Mouse (Mus musculus) right cerebral cortex, postnatal 25 days (tissue): ENCODE measurements around the gene Nlk.

Source experiments
- DNase-seq: peaks from one replicate; pipeline ENCODE4 v3.0.0; 2022

The Nlk gene

DNA sequence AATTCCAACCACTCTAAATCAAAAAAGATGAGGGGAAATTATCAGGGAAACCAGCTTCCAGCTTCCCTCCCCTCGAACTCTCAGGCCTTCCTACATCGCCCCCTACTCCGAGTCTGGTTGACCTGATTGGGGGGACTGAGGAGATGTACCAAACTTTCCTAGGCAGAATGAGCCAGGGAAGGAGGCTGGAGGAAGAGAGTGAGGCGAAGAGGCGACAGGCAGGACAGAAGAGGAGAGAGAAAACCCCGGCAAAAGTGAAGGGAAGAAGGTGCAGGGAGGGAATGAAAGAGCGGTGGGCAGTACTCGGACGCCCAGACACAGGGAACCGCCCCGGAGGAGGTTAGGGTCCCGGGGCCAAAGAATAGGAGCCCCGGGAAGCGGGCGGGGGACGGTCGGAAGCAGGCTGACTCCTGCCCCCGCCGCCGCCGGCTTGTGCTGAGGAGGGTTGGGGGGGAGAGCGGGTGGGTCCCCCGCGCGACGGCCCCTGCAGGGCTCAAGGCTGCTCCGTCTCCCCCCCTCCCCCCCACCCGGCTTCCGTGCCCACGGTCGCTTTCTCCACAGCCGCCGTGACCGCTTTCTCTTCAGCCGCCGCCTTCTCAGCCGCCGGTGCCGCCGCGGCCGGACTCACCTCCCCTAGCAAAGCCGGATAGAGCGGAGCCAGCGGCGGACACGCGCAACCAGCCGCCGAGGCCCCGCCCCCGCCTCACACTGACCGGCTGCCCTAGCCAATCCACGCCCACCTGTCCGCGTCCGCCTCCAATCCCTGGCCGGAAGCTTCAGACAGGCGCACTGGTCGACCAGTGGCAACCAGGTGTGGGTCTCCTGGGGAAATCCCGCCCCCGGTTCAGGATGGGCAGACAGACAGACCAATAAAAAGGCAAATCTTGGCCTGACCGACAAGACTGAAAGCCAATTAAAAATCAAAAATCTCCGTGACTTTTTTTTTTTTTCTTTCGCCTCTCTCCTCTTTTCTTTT is at the start of gene Nlk:
Nlk (minus strand) TSS at position 597 of the 976 bp plus-strand sequence.
- peak; percentile 99 for DNase-seq

GRCm38 (mm10) chr11:78746264-78746663 is 49.1 kb upstream of the Nlk start:
- DNase-seq = no peak

DNA sequence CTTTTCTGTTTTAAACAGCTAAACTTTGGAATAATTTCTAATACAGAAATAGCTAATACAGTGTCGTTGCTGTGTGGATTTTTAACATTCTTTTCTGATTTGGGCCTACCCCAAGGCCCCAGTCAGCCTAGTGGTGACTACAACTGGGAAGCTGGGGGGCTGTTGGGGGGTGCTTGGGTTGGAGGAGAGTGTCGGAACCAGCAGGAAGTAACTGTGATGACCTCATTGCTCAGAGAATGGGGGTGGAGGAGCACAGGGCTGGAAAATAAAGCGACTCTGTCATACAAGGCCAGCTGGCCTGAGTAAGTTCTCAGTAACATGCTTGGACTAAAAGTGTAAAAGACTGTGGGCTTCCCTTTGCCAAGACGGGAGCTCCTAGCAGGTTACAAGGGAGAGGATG is 48.3 kb upstream of the Nlk start:
- DNase-seq = no peak

GRCm38 (mm10) chr11:78742461-78742860 is 45.3 kb upstream of the Nlk start:
- DNase-seq = no peak

DNA sequence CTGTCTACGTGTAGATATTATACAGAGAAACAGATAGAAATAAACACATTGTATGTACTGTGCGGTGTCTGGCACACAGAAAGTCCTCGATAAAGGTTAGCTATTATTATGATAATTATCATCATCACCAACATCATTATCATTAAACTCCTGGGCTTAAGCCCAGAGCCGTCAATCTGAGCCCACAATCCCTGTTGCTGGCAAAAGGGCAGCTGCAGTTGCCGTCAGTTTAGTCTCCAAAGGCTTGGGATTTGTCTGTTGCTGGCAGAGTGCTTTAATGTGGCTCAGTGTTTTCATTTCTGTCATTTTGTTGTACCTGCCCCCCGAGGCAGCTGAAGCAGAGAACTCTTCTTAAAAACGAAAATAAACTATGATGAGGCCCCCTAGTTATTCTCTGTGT is 44.8 kb upstream of the Nlk start:
- no peak for DNase-seq

DNA sequence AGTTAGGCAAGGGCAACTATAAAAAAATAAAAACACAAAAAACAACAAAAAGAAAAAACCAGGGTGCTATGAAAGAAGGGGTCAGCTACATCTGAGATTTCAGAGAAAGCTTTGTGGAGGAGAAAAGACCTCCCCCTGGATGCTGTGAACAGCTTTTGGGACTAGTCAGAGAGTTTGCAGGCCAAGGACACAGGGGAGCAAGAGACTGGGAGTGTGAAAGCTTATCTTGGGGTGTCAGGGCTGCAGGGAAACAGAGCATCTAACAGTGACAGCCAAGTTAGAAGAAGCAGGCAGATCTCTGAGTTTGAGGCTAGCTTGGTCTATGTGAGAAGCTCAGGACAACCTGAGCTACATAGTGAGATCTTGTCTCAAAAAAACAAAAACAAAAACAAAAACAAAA is 42.2 kb upstream of the Nlk start:
- DNase-seq = no peak

GRCm38 (mm10) chr11:78736877-78737408 is 39.8 kb upstream of the Nlk start:
- DNase-seq = no peak

GRCm38 (mm10) chr11:78735168-78735567 is 38.0 kb upstream of the Nlk start:
- no peak for DNase-seq

- DNase-seq = no peak
Observed at GRCm38 (mm10) chr11:78732619-78733018, 35.4 kb upstream of the Nlk start.

GRCm38 (mm10) chr11:78730902-78731301 is 33.7 kb upstream of the Nlk start:
- DNase-seq = no peak

GRCm38 (mm10) chr11:78728041-78728440 is 30.9 kb upstream of the Nlk start:
- no peak for DNase-seq

GRCm38 (mm10) chr11:78726366-78726765 is 29.2 kb upstream of the Nlk start:
- peak; percentile 44 for DNase-seq

DNA sequence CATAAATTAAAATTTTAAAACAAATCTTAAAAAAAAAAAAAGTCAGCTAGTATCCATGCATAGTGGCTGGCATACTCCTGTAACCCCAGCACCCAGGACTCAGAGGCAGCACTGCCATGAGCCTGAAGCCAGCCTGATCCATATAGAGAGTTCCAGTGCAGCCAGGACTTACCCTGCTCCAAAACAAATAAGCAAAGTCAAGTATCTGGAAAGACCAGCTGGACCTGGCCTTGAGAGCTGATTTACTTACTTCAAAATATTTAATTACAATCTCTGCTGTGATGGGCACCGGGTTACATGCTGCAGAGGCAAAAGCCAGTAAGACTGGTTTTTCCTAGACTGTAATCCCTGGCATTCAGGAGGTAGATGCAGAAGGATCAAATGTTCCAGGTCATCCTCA is 27.6 kb upstream of the Nlk start:
- no peak for DNase-seq

GRCm38 (mm10) chr11:78721419-78721818 is 24.2 kb upstream of the Nlk start:
- no peak for DNase-seq

GRCm38 (mm10) chr11:78717655-78718054 is 20.5 kb upstream of the Nlk start:
- no peak for DNase-seq

DNA sequence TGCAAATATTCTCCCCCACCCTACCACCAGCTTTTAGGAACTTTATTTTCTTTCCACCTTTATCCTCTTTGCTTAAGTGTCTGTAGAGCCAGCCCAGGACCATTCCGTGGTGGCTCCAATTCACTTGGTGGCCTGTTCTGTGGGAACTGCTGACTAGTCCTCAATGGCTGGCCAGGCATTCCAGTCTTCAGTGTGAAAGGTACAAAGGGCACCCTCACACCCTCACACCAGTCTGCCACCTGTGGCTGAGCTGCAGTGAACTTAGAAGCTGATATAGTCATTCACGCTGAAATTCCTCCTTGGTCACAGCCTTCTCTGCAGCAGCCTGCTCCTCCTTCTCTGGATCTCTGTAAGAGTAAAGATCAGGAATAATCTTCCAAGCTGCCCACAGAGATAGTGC is 11.5 kb upstream of the Nlk start:
- DNase-seq = no peak

GRCm38 (mm10) chr11:78706026-78706425 is 8.9 kb upstream of the Nlk start:
- DNase-seq = no peak

DNA sequence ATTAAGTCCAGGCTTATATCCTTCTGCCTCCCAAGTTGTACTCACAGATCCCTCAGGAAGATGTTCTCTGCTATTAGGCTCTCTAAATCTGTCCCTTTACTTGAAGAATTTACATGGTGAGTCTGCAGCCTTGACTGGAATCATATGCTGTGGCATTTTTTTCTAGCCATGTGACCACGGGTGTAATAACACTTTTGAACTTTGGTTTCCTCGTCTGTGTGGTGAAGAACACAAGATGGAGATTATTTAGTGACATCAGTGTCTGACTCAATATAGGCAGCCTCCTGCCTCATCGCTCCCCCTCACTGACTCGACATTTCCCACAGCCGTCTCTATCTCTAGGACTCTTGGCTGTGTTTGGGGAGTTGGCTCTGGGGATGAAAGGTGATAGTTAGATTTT is 5.9 kb upstream of the Nlk start:
- no peak for DNase-seq

DNA sequence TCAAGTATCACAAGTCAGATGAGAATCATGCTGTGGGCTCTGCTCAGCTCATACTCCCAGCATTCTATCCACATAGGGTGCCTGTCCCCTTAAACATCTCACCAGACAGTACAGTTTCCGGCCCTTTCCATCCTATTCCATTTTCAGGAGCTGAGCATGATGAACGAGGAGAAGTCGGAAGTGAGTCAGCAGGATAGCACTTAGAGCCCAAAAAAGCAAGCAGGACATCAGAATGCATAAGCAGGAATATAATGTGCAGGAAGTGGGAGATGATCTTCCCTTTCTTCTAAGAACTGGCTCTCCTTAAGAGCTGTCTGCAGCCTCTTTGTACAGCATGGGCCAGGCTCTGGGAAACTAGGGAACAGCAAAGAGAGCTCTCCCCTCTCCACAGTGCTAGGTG is 5.1 kb upstream of the Nlk start:
- DNase-seq = peak; percentile 34

- DNase-seq = peak; percentile 85
Observed at GRCm38 (mm10) chr11:78697753-78698171, 589 bp upstream of the Nlk start.

DNA sequence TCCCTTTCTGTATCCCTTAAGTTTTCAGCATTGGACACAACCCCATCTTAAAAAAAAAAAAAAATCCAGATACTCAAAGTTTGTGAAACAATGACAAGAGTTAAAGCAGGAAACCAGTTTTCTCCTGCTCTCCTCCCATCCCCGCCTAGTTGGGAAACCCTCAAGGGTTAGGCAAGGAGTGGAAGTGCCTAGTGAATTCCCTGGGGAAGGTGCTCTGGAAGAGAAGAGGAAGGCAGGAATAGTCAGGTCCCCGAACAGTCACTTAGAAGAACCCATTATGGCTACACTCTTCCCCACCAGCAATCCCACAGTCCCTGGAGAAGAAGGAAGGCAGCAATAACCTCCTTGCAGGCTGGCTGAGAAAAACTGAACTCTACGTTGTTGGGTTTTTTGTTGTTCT is 2.9 kb downstream of the Nlk start:
- no peak for DNase-seq

- DNase-seq = no peak
Observed at GRCm38 (mm10) chr11:78693307-78693706, 3.9 kb downstream of the Nlk start.

DNA sequence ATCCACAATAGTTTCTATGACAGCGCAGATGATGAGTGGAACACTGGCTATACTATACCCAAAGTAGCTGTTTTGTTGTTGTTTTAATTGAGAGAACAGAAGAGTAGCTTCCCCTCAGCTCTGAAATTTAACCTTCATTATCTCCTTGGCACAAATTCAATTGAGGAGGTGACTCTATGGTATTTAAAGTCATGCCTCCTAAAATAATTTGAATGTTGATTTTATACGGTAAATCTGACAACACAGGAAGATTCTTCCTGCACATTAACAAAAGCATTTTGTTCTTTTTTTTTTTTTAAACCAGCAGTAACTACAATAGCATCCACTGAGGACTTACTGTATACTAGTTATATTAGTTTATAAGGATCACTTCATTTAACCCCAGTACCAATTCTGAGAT is 6.0 kb downstream of the Nlk start:
- DNase-seq = no peak

GRCm38 (mm10) chr11:78690547-78690946 is 6.6 kb downstream of the Nlk start:
- no peak for DNase-seq

GRCm38 (mm10) chr11:78681058-78681457 is 16.1 kb downstream of the Nlk start:
- DNase-seq = peak; percentile 44
